Mouse (Mus musculus) heart, embryonic 15.5 days (tissue): ENCODE results near the gene Spata25. TPM values are rescaled to one million over a fixed set of nuclear protein-coding genes. Genes with fewer than 3 reads are reported as not detected.

Experiments
- ATAC-seq: fragments of 200-750 bp; cut with Nextera tagmentation; replicated peaks from 2 replicates; pipeline ENCODE4 v1.8.0; 2017; ENCODE audit warnings: low read depth, moderate TSS enrichment; ENCODE audit not compliant: insufficient number of reproducible peaks, insufficient read depth, low FRiP score
- H3K27ac ChIP-seq: fragments of 300-500 bp; sonication (generic); 2 replicates; pipeline ENCODE4 v1.5.1; 2015; ENCODE audit warnings: mild to moderate bottlenecking, inconsistent platforms
- H3K27me3 ChIP-seq: fragments of 300-500 bp; sonication (generic); 2 replicates; pipeline ENCODE4 v1.6.1; 2015; ENCODE audit warnings: inconsistent platforms
- H3K36me3 ChIP-seq: fragments of 300-500 bp; sonication (generic); 2 replicates; pipeline ENCODE4 v1.6.1; 2015; ENCODE audit warnings: mild to moderate bottlenecking, inconsistent platforms
- H3K4me1 ChIP-seq: fragments of 300-500 bp; sonication (generic); replicated peaks from 2 replicates; pipeline ENCODE4 v1.6.1; 2015; ENCODE audit warnings: inconsistent platforms
- H3K4me2 ChIP-seq: fragments of 300-500 bp; sonication (generic); 2 replicates; pipeline ENCODE4 v1.6.1; 2015; ENCODE audit warnings: inconsistent platforms, mild to moderate bottlenecking, moderate library complexity
- H3K4me3 ChIP-seq: fragments of 300-500 bp; sonication (generic); 2 replicates; pipeline ENCODE4 v1.5.1; 2015; ENCODE audit warnings: mild to moderate bottlenecking, inconsistent platforms
- H3K9ac ChIP-seq: fragments of 300-500 bp; sonication (generic); 2 replicates; pipeline ENCODE4 v1.6.1; 2015; ENCODE audit warnings: mild to moderate bottlenecking, inconsistent platforms
- H3K9me3 ChIP-seq: fragments of 300-500 bp; sonication (generic); replicated peaks from 2 replicates; pipeline ENCODE4 v1.6.1; 2016; ENCODE audit warnings: inconsistent platforms
- WGBS: fragments of 180-500 bp; shearing (Covaris S2); methylation state at CpG from one replicate; pipeline ENCODE4 v1.1.7; 2015; ENCODE audit warnings: mixed read lengths; 5-methylcytosine and 5-hydroxymethylcytosine counted together
- polyA plus RNA-seq: library from polyadenylated mRNA; unstranded; fragments of >200 nt; fragmentation: Nextera tagmentation; extraction: Ambion mirVana; gene quantifications from 2 replicates; pipeline ENCODE4 v1.2.1, GENCODE M21; 2015

Gene Spata25
- polyA plus RNA-seq, 1 experiment from 2014 or later, result not detected

GRCm38 (mm10) chr2:164823181-164823585, 5.2 kb downstream of the Spata25 start:
- Histone ChIP-seq H3K27me3 (no peaks in the 10 kb centered on the region), H3K4me1 (peaks cover 14% of the 10 kb centered on the region), H3K4me2 (peak overlapping the region; percentile 79), H3K9ac (peak overlapping the region; percentile 74), H3K9me3 (no peaks in the 10 kb centered on the region), H3K4me3 (peak overlapping the region; percentile 83), H3K27ac (peak overlapping the region; percentile 88), H3K36me3 (peaks cover 31% of the 10 kb centered on the region)
- peak; percentile 73 for ATAC-seq
- WGBS, result 2% methylated on average over 10 of the region's 10 CpGs

- Histone ChIP-seq H3K4me1 (peaks cover 15% of the 10 kb centered on the region), H3K9me3 (no peaks in the 10 kb centered on the region), H3K9ac (peak within 1 kb of the TSS; percentile 74), H3K27ac (peak within 1 kb of the TSS; percentile 88), H3K4me2 (peak within 1 kb of the TSS; percentile 79), H3K27me3 (no peaks in the 10 kb centered on the region), H3K36me3 (peaks cover 30% of the 10 kb centered on the region), H3K4me3 (peak within 1 kb of the TSS; percentile 83)
- peak; percentile 100 for ATAC-seq
- WGBS, result 1% methylated on average over 32 of the region's 32 CpGs
Measured at GRCm38 (mm10) chr2:164822636-164823165, 5.6 kb downstream of the Spata25 start, which contains the start of gene Zswim1. TSS of gene Zswim1 (plus strand) at chr2:164822686.

DNA sequence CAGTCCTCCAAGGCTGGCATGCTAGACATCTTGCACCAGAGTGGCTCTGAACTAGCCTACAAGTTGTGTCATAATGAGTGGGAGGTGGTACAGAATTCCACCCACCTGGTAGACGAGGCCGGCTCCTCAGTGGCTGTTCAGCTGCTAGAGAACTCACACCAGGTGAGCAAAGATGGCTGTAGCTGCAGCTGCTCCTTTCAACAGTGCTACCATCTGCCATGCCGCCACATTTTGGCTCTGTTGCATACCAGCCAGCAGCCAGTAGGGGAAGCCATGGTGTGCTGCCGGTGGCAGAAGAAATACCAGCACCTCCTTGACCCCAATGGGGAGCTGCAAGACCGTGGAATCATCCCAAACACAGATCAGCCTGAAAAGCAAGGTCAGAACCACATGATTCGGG, 7.3 kb downstream of the Spata25 start:
- no peak overlapping the region for H3K4me2 ChIP-seq
- no peaks in the 10 kb centered on the region for H3K27me3 ChIP-seq
- WGBS, result 84% methylated on average over 6 of the region's 6 CpGs
- peaks cover 23% of the 10 kb centered on the region for H3K4me1 ChIP-seq
- peaks cover 16% of the 10 kb centered on the region for H3K36me3 ChIP-seq
- ATAC-seq, result no peak
- no peak overlapping the region for H3K27ac ChIP-seq
- no peaks in the 10 kb centered on the region for H3K9me3 ChIP-seq
- no peak overlapping the region for H3K4me3 ChIP-seq
- no peak overlapping the region for H3K9ac ChIP-seq

GRCm38 (mm10) chr2:164817703-164818102, 10.6 kb downstream of the Spata25 start:
- Histone ChIP-seq H3K9me3 (no peaks in the 10 kb centered on the region), H3K27me3 (no peaks in the 10 kb centered on the region), H3K36me3 (no peaks in the 10 kb centered on the region), H3K9ac (no peak overlapping the region), H3K4me3 (no peak overlapping the region), H3K4me2 (no peak overlapping the region), H3K27ac (no peak overlapping the region), H3K4me1 (peaks cover 18% of the 10 kb centered on the region)
- peak; percentile 56; the same call in 1 of the 2 replicates for ATAC-seq
- WGBS, result 67% methylated on average over 5 of the region's 5 CpGs

GRCm38 (mm10) chr2:164817206-164817605, 11.1 kb downstream of the Spata25 start:
- H3K27me3 ChIP-seq, result no peaks in the 10 kb centered on the region
- no peak overlapping the region for H3K4me2 ChIP-seq
- ATAC-seq, result no peak
- no peak overlapping the region for H3K4me3 ChIP-seq
- no peaks in the 10 kb centered on the region for H3K9me3 ChIP-seq
- WGBS, result 53% methylated on average over 6 of the region's 6 CpGs
- H3K9ac ChIP-seq, result no peak overlapping the region
- peaks cover 14% of the 10 kb centered on the region for H3K4me1 ChIP-seq
- H3K36me3 ChIP-seq, result no peaks in the 10 kb centered on the region
- H3K27ac ChIP-seq, result no peak overlapping the region

DNA sequence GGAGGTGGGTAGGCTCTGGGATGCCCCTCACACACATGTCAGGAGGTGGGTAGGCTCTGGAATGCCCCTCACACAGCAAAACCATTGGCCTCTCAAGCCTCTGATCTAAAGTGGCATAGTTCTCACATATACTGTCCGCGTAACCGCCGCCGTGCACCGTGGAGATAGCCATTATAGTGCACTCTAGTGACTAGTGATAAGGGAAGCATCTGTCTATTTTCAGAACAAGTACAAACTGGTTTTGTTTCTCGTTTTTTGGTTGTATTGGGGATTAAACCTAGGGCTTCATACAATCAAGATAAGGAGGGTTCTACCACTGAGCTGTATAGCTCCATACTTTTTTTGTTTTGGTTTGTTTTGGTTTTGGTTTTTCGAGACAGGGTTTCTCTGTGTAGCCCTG, 12.5 kb downstream of the Spata25 start:
- Histone ChIP-seq H3K4me1 (peaks cover 12% of the 10 kb centered on the region), H3K36me3 (no peaks in the 10 kb centered on the region), H3K4me3 (no peak overlapping the region), H3K4me2 (no peak overlapping the region), H3K27ac (no peak overlapping the region), H3K9me3 (no peaks in the 10 kb centered on the region), H3K9ac (no peak overlapping the region), H3K27me3 (no peaks in the 10 kb centered on the region)
- no peak for ATAC-seq
- WGBS, result 64% methylated on average over 8 of the region's 8 CpGs

- no peak for ATAC-seq
- no peaks in the 10 kb centered on the region for H3K9me3 ChIP-seq
- WGBS, result 75% methylated on average over 5 of the region's 5 CpGs
- H3K9ac ChIP-seq, result no peak overlapping the region
- H3K4me2 ChIP-seq, result no peak overlapping the region
- H3K4me3 ChIP-seq, result no peak overlapping the region
- no peaks in the 10 kb centered on the region for H3K27me3 ChIP-seq
- H3K4me1 ChIP-seq, result peaks cover 12% of the 10 kb centered on the region
- no peaks in the 10 kb centered on the region for H3K36me3 ChIP-seq
- no peak overlapping the region for H3K27ac ChIP-seq
Measured at GRCm38 (mm10) chr2:164815348-164815747, 13.0 kb downstream of the Spata25 start.

DNA sequence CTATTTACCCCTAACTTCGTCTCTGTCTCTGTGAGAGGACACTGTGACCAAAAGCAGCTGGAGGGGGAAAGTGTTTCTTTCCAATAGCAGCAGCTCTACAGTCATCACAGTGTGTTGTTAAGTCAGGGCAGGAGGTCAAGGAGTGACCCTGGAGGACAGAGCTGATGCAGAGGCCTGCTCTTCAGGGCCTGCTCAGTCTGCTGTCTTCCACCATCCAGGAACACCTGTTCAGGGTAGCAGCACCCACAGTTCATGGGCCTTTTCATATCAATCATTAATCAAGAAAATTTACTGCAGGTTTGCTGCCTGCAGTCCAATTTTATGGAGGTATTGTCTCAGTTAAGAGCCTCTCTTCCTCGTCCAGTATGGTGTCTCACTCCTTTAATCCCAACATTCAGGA, 14.8 kb downstream of the Spata25 start:
- H3K4me2 ChIP-seq, result no peak overlapping the region
- no peaks in the 10 kb centered on the region for H3K36me3 ChIP-seq
- H3K9me3 ChIP-seq, result no peaks in the 10 kb centered on the region
- no peaks in the 10 kb centered on the region for H3K27me3 ChIP-seq
- 72% methylated on average over 2 of the region's 2 CpGs for WGBS
- H3K4me1 ChIP-seq, result peaks cover 12% of the 10 kb centered on the region
- H3K9ac ChIP-seq, result no peak overlapping the region
- no peak overlapping the region for H3K4me3 ChIP-seq
- no peak overlapping the region for H3K27ac ChIP-seq
- ATAC-seq, result no peak

GRCm38 (mm10) chr2:164806614-164807013, 21.7 kb downstream of the Spata25 start:
- Histone ChIP-seq H3K36me3 (peaks cover 10% of the 10 kb centered on the region; the same call in 1 of the 2 replicates), H3K4me3 (no peak overlapping the region), H3K27me3 (no peaks in the 10 kb centered on the region), H3K9ac (no peak overlapping the region), H3K4me2 (no peak overlapping the region), H3K27ac (no peak overlapping the region), H3K9me3 (no peaks in the 10 kb centered on the region), H3K4me1 (peaks cover 24% of the 10 kb centered on the region)
- 74% methylated on average over 7 of the region's 7 CpGs for WGBS
- ATAC-seq, result no peak

DNA sequence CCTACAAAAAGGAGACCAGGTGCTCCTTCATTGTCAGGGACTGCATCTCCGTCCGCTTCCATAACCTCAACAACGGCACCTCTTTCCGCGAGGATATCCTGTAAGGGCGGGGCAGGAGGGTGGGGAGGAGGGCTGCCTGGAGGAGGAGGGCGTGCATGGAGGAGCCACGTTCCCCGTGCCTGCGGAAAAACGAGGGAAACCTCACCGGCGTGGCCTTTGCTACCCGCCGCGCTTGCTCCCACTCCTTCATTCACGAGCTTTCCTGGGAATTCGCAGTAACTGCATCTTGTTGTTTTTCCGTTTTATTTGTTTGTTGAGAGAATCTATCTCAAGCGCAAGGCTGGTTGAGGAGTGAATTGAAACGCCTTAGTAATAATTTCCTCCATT, 23.0 kb downstream of the Spata25 start:
- ATAC-seq, result peak; percentile 50
- peak overlapping the region; percentile 91 for H3K4me3 ChIP-seq
- H3K36me3 ChIP-seq, result peaks cover 22% of the 10 kb centered on the region; the same call in 1 of the 2 replicates
- peak overlapping the region; percentile 88 for H3K4me2 ChIP-seq
- peaks cover 24% of the 10 kb centered on the region for H3K4me1 ChIP-seq
- H3K27me3 ChIP-seq, result no peaks in the 10 kb centered on the region
- peak overlapping the region; percentile 88 for H3K27ac ChIP-seq
- H3K9me3 ChIP-seq, result no peaks in the 10 kb centered on the region
- 2% methylated on average over 21 of the region's 21 CpGs for WGBS
- peak overlapping the region; percentile 86 for H3K9ac ChIP-seq

DNA sequence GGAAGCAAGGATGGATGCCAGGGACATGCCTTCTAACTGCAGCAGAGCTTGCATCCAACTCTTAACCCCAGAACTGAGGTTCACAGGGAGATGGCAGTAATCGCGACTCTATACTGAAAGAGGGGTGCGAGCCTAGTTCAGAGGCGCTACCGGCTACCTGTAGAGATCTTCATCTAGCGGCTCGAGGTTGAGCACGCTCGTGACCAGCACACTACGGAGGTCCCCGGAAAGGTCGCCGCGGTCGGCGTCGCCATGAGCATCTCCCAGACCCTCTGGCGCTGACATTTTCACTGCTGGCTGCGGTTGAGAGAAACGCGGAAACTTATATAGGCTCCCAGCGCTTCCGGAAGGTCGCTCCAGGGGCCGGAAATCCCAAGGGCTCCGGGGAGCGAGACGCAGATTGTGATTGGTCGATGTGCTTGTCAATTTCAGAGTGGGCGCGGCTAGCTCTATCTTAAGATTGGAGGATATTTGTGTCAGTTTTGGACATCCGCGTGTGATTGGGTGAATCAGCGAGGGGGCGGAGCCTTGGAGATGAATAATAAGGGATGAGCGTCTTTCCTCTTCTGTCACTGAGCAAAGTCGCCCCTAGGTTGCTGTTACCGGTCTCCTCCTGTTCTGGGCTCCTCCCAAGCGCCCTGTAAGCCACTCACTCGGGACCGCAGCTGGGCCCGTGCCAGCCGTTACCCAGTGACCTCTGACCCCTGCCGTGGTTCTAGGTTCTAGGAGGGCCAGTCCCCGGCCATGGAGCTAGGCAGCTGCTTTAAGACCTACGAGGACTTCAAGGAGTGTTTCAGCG, 23.6 kb downstream of the Spata25 start, which contains the start of the genes Acot8 and Zswim3:
Acot8 (minus strand) TSS at position 350 of the 799 bp plus-strand sequence.
Zswim3 (plus strand) TSS at position 566 of the 799 bp plus-strand sequence.
- H3K36me3 ChIP-seq, result peaks cover 25% of the 10 kb centered on the region; the same call in 1 of the 2 replicates
- no peaks in the 10 kb centered on the region for H3K9me3 ChIP-seq
- peak within 1 kb of the TSS; percentile 91 for H3K4me3 ChIP-seq
- peaks cover 24% of the 10 kb centered on the region for H3K4me1 ChIP-seq
- peak within 1 kb of the TSS; percentile 86 for H3K9ac ChIP-seq
- H3K27ac ChIP-seq, result peak within 1 kb of the TSS; percentile 88
- peak; percentile 97 for ATAC-seq
- WGBS, result under 1% methylated on average over 47 of the region's 47 CpGs
- peak within 1 kb of the TSS; percentile 88 for H3K4me2 ChIP-seq
- no peaks in the 10 kb centered on the region for H3K27me3 ChIP-seq
